Mouse (Mus musculus) CH12.LX (cell line): ENCODE results near the gene Gmds. TPM values are rescaled to one million over a fixed set of nuclear protein-coding genes. Genes with fewer than 3 reads are reported as not detected.

ENCODE experiments used
- DNase-seq: peaks from one replicate; pipeline ENCODE4 v3.0.0-alpha.2; 2013; ENCODE audit errors: extremely low read depth
- H3K27ac ChIP-seq: 2 replicates; pipeline ENCODE4 v1.5.1; 2012; ENCODE audit warnings: low read depth, mild to moderate bottlenecking, control low read depth, moderate library complexity; ENCODE audit not compliant: insufficient read depth
- H3K27me3 ChIP-seq: replicated peaks from 2 replicates; pipeline ENCODE3; 2012; ENCODE audit warnings: inconsistent platforms
- H3K36me3 ChIP-seq, 2 experiments: replicated peaks in 1 of 2; 2 replicates each; pipeline versions ENCODE3 to v1.6.1; 2012; ENCODE audit warnings: inconsistent platforms in 1 of 2, low read length in 1 of 2, mild to moderate bottlenecking in 1 of 2, mixed read lengths in 1 of 2, moderate library complexity in 1 of 2; ENCODE audit not compliant: control insufficient read depth in 1 of 2, insufficient read depth in 1 of 2
- H3K4me1 ChIP-seq, 2 experiments: 2 replicates each; pipeline ENCODE4 v1.6.1; 2012; ENCODE audit warnings: inconsistent platforms in 1 of 2, moderate library complexity in 1 of 2; ENCODE audit not compliant: insufficient read depth in 2 of 2, control insufficient read depth in 1 of 2
- H3K4me2 ChIP-seq: 2 replicates; pipeline ENCODE4 v1.6.1; 2012; ENCODE audit warnings: low read depth, mild to moderate bottlenecking, control low read depth; ENCODE audit not compliant: poor library complexity, insufficient read depth, severe bottlenecking
- H3K4me3 ChIP-seq, 3 experiments: fragments of 150-350 bp in 1 of 3; sonication (generic) in 1 of 3; replicated peaks in 1 of 3; 2 replicates each; pipeline versions ENCODE3 to v1.5.1; 2011 to 2012; ENCODE audit warnings: low read depth in 2 of 3, low read length in 2 of 3, mild to moderate bottlenecking in 2 of 3, moderate library complexity in 2 of 3, control low read depth in 1 of 3, improper control_type of control experiment in 1 of 3, inconsistent platforms in 1 of 3, mixed read lengths in 1 of 3; ENCODE audit not compliant: poor library complexity in 1 of 3
- H3K79me2 ChIP-seq: replicated peaks from 2 replicates; pipeline ENCODE4 v1.6.1; 2012; ENCODE audit warnings: mild to moderate bottlenecking, moderate library complexity; ENCODE audit not compliant: control insufficient read depth, poor library complexity, insufficient read depth, severe bottlenecking; ENCODE audit errors: extremely low read depth
- H3K9ac ChIP-seq: 2 replicates; pipeline ENCODE4 v1.6.1; 2012; ENCODE audit warnings: low read depth, mild to moderate bottlenecking, control low read depth, moderate library complexity; ENCODE audit not compliant: insufficient read depth
- H3K9me3 ChIP-seq: replicated peaks from 2 replicates; pipeline ENCODE3; 2012; ENCODE audit warnings: low read length, inconsistent platforms, mixed read lengths
- BHLHE40 ChIP-seq: IDR thresholded peaks from 2 replicates; pipeline ENCODE4 v1.6.1; 2011; ENCODE audit warnings: mild to moderate bottlenecking, low read depth, low read length, improper control_type of control experiment
- CHD1 ChIP-seq: IDR thresholded peaks from 2 replicates; pipeline ENCODE4 v1.6.1; 2012; ENCODE audit warnings: low read depth, low read length, improper control_type of control experiment, inconsistent platforms
- CHD2 ChIP-seq: IDR thresholded peaks from 2 replicates; pipeline ENCODE4 v1.6.1; 2011; ENCODE audit warnings: low read length, improper control_type of control experiment
- CTCF ChIP-seq, 2 experiments: IDR thresholded peaks in 1 of 2; conservative IDR thresholded peaks in 1 of 2; 2 replicates each; pipeline ENCODE4 v1.5.1; 2011 to 2012; ENCODE audit warnings: low read depth in 2 of 2, low read length in 2 of 2, improper control_type of control experiment in 1 of 2, inconsistent platforms in 1 of 2, mild to moderate bottlenecking in 1 of 2, moderate library complexity in 1 of 2
- E2F4 ChIP-seq: IDR thresholded peaks from 2 replicates; pipeline ENCODE4 v1.6.1; 2011; ENCODE audit warnings: low read depth, low read length, improper control_type of control experiment; ENCODE audit not compliant: insufficient replicate concordance
- ELF1 ChIP-seq: IDR thresholded peaks from 2 replicates; pipeline ENCODE4 v1.6.1; 2014; ENCODE audit warnings: low read depth, mild to moderate bottlenecking, inconsistent platforms, low read length, improper control_type of control experiment
- EP300 ChIP-seq: IDR thresholded peaks from 2 replicates; pipeline ENCODE4 v1.6.1; 2011; ENCODE audit warnings: low read length, improper control_type of control experiment
- ETS1 ChIP-seq: conservative IDR thresholded peaks from 2 replicates; pipeline ENCODE4 v1.6.1; 2012; ENCODE audit warnings: low read depth, mild to moderate bottlenecking, inconsistent platforms, low read length, improper control_type of control experiment, moderate library complexity
- GABPA ChIP-seq: IDR thresholded peaks from 2 replicates; pipeline ENCODE4 v1.6.1; 2012; ENCODE audit warnings: low read depth, low read length, improper control_type of control experiment, inconsistent platforms; ENCODE audit not compliant: insufficient replicate concordance
- HCFC1 ChIP-seq: IDR thresholded peaks from 2 replicates; pipeline ENCODE4 v1.6.1; 2012; ENCODE audit warnings: low read depth, mild to moderate bottlenecking, inconsistent platforms, low read length, improper control_type of control experiment
- IRF4 ChIP-seq: IDR thresholded peaks from 2 replicates; pipeline ENCODE4 v1.6.1; 2014; ENCODE audit warnings: low read depth, mild to moderate bottlenecking, inconsistent platforms, low read length, improper control_type of control experiment
- JUN ChIP-seq: IDR thresholded peaks from 2 replicates; pipeline ENCODE4 v1.6.1; 2011; ENCODE audit warnings: low read depth, mild to moderate bottlenecking, low read length, improper control_type of control experiment, moderate library complexity; ENCODE audit not compliant: insufficient read depth
- JUND ChIP-seq: conservative IDR thresholded peaks from 2 replicates; pipeline ENCODE4 v1.6.1; 2011; ENCODE audit warnings: low read depth, low read length, improper control_type of control experiment
- KAT2A ChIP-seq: IDR thresholded peaks from 2 replicates; pipeline ENCODE4 v1.6.1; 2012; ENCODE audit warnings: low read length, improper control_type of control experiment, inconsistent platforms; ENCODE audit not compliant: insufficient replicate concordance
- MAFK ChIP-seq: IDR thresholded peaks from 2 replicates; pipeline ENCODE4 v1.6.1; 2011; ENCODE audit warnings: low read length, improper control_type of control experiment; ENCODE audit not compliant: insufficient replicate concordance
- MAX ChIP-seq: IDR thresholded peaks from 2 replicates; pipeline ENCODE4 v1.6.1; 2011; ENCODE audit warnings: low read length, improper control_type of control experiment
- MAZ ChIP-seq: IDR thresholded peaks from 2 replicates; pipeline ENCODE4 v1.6.1; 2012; ENCODE audit warnings: low read depth, mild to moderate bottlenecking, inconsistent platforms, low read length, improper control_type of control experiment, moderate library complexity
- MEF2A ChIP-seq: IDR thresholded peaks from 2 replicates; pipeline ENCODE4 v1.6.1; 2014; ENCODE audit warnings: low read depth, mild to moderate bottlenecking, inconsistent platforms, low read length, improper control_type of control experiment, borderline replicate concordance
- MXI1 ChIP-seq: IDR thresholded peaks from 2 replicates; pipeline ENCODE4 v1.6.1; 2011; ENCODE audit warnings: mild to moderate bottlenecking, low read depth, low read length, improper control_type of control experiment
- MYC ChIP-seq: IDR thresholded peaks from 2 replicates; pipeline ENCODE4 v1.6.1; 2011; ENCODE audit warnings: low read depth, mild to moderate bottlenecking, improper control_type of control experiment, low read length
- NELFE ChIP-seq: IDR thresholded peaks from 2 replicates; pipeline ENCODE4 v1.6.1; 2011; ENCODE audit warnings: low read depth, low read length, improper control_type of control experiment
- NRF1 ChIP-seq: IDR thresholded peaks from 2 replicates; pipeline ENCODE4 v1.6.1; 2014; ENCODE audit warnings: low read depth, mild to moderate bottlenecking, inconsistent platforms, low read length, improper control_type of control experiment, moderate library complexity
- PAX5 ChIP-seq: IDR thresholded peaks from 2 replicates; pipeline ENCODE4 v1.6.1; 2012; ENCODE audit warnings: low read length, inconsistent platforms, mixed read lengths
- POLR2A ChIP-seq: IDR thresholded peaks from 2 replicates; pipeline ENCODE4 v1.6.1; 2011; ENCODE audit warnings: low read depth, mild to moderate bottlenecking, improper control_type of control experiment, low read length
- POLR2AphosphoS2 ChIP-seq: IDR thresholded peaks from 2 replicates; pipeline ENCODE4 v1.6.1; 2011; ENCODE audit warnings: low read depth, low read length, improper control_type of control experiment
- RAD21 ChIP-seq: IDR thresholded peaks from 2 replicates; pipeline ENCODE4 v1.6.1; 2011; ENCODE audit warnings: low read depth, mild to moderate bottlenecking, low read length, improper control_type of control experiment, moderate library complexity
- RCOR1 ChIP-seq: conservative IDR thresholded peaks from 2 replicates; pipeline ENCODE4 v1.6.1; 2012; ENCODE audit warnings: low read depth, mild to moderate bottlenecking, inconsistent platforms, low read length, improper control_type of control experiment
- SIN3A ChIP-seq: IDR thresholded peaks from 2 replicates; pipeline ENCODE4 v1.6.1; 2012; ENCODE audit warnings: low read length, improper control_type of control experiment, inconsistent platforms
- SMC3 ChIP-seq: IDR thresholded peaks from 2 replicates; pipeline ENCODE4 v1.6.1; 2011; ENCODE audit warnings: low read depth, low read length, improper control_type of control experiment
- TBP ChIP-seq: conservative IDR thresholded peaks from 2 replicates; pipeline ENCODE4 v1.6.1; 2011; ENCODE audit warnings: low read depth, low read length, improper control_type of control experiment
- TCF12 ChIP-seq: IDR thresholded peaks from 2 replicates; pipeline ENCODE4 v1.6.1; 2014; ENCODE audit warnings: low read depth, mild to moderate bottlenecking, inconsistent platforms, low read length, improper control_type of control experiment
- UBTF ChIP-seq: IDR thresholded peaks from 2 replicates; pipeline ENCODE4 v1.6.1; 2012; ENCODE audit warnings: low read depth, mild to moderate bottlenecking, inconsistent platforms, low read length, improper control_type of control experiment, moderate library complexity
- USF1 ChIP-seq: IDR thresholded peaks from 2 replicates; pipeline ENCODE4 v1.6.1; 2014; ENCODE audit warnings: low read depth, mild to moderate bottlenecking, inconsistent platforms, low read length, improper control_type of control experiment
- USF2 ChIP-seq: conservative IDR thresholded peaks from 2 replicates; pipeline ENCODE4 v1.6.1; 2011; ENCODE audit warnings: low read depth, low read length, improper control_type of control experiment
- ZC3H11A ChIP-seq: IDR thresholded peaks from 2 replicates; pipeline ENCODE4 v1.6.1; 2012; ENCODE audit warnings: low read depth, mild to moderate bottlenecking, inconsistent platforms, low read length, improper control_type of control experiment
- ZKSCAN1 ChIP-seq: IDR thresholded peaks from 2 replicates; pipeline ENCODE4 v1.6.1; 2012; ENCODE audit warnings: low read depth, inconsistent platforms, low read length, improper control_type of control experiment, borderline replicate concordance
- ZMIZ1 ChIP-seq: IDR thresholded peaks from 2 replicates; pipeline ENCODE4 v1.6.1; 2012; ENCODE audit warnings: low read depth, mild to moderate bottlenecking, inconsistent platforms, low read length, improper control_type of control experiment
- ZNF384 ChIP-seq: IDR thresholded peaks from 2 replicates; pipeline ENCODE4 v1.6.1; 2012; ENCODE audit warnings: low read depth, low read length, improper control_type of control experiment, inconsistent platforms
- dilution Hi-C: fragments of 300-500 bp; cut with MboI; formaldehyde crosslinking; loops from 2 replicates; pipeline ENCODE4 v1.14.3; 2020; ENCODE audit warnings: low sequenced_read_pairs; ENCODE audit not compliant: extremely low pct_unique_long_range_greater_than_20kb, extremely low pct_ligation_motif_present
- in situ Hi-C: fragments of 300-500 bp; cut with MboI; formaldehyde crosslinking; loops from 3 replicates; pipeline ENCODE4 v1.14.3; 2019; ENCODE audit warnings: low sequenced_read_pairs, low pct_ligation_motif_present, low pct_unique_long_range_greater_than_20kb, mixed read lengths
- polyA plus RNA-seq: library from polyadenylated mRNA; unstranded; fragments of >175 nt; gene quantifications from 2 replicates; pipeline ENCODE4 v1.2.1, GENCODE M21; 2012; ENCODE audit warnings: low read depth; ENCODE audit not compliant: insufficient read length
- total RNA-seq, 2 experiments: library from RNA; depleted of rRNA; stranded (reverse); fragments of 300-350 nt in 1 of 2; fragments of >200 nt in 1 of 2; gene quantifications; 2 replicates each; pipeline ENCODE4 v1.2.3; 2012 to 2014

The Gmds gene
- total RNA-seq (2012; rRNA removed), result 11.0 and 12.3 TPM in 2 replicates
- 15.1 and 18.2 TPM in 2 replicates for total RNA-seq (2014; rRNA removed)
- polyA plus RNA-seq, result 17.0 and 19.3 TPM in 2 replicates

- H3K27ac ChIP-seq, result no peak within 1 kb of the TSS
- dilution Hi-C loops, result no loop called here
- TF ChIP-seq MAX, result no peak; the same call in 1 of the 2 replicates
- TF ChIP-seq KAT2A, result 0 out of 2 replicates have a peak, but pooled peaks have one; percentile 44
- no peak for TF ChIP-seq ZNF384
- no peak for TF ChIP-seq GABPA
- TF ChIP-seq USF1, result no peak
- peak; percentile 65 for TF ChIP-seq TCF12
- TF ChIP-seq E2F4, result no peak
- TF ChIP-seq ZKSCAN1, result no peak
- TF ChIP-seq CHD1, result no peak
- TF ChIP-seq NELFE, result no peak; the same call in 1 of the 2 replicates
- no peak for TF ChIP-seq CHD2
- TF ChIP-seq USF2, result no peak
- peak; percentile 75 for TF ChIP-seq SIN3A
- TF ChIP-seq PAX5, result no peak
- TF ChIP-seq ELF1, result peak; percentile 55; the same call in 1 of the 2 replicates
- no peak for TF ChIP-seq UBTF
- TF ChIP-seq JUN, result no peak
- TF ChIP-seq ZC3H11A, result no peak
- TF ChIP-seq MAFK, result no peak
- no peak for TF ChIP-seq EP300
- no peak for TF ChIP-seq MYC
- no peak for TF ChIP-seq MEF2A
- TF ChIP-seq NRF1, result peak; percentile 55
- TF ChIP-seq RAD21, result no peak
- no peak for TF ChIP-seq IRF4
- TF ChIP-seq POLR2AphosphoS2, result no peak
- TF ChIP-seq TBP, result 0 out of 2 replicates have a peak, but pooled peaks have one; percentile 42
- TF ChIP-seq MAZ, result peak; percentile 47; the same call in 1 of the 2 replicates
- no peak for TF ChIP-seq JUND
- TF ChIP-seq RCOR1, result no peak
- TF ChIP-seq HCFC1, result peak; percentile 42; the same call in 1 of the 2 replicates
- no peak for TF ChIP-seq SMC3
- TF ChIP-seq CTCF (conservative IDR thresholded peaks at IDR 0.05 in 1 of 2, IDR thresholded peaks at IDR 0.05 in 1 of 2; ENCODE audit: low read depth in 2 of 2, low read length in 2 of 2), result no peak
- 0 out of 2 replicates have a peak, but pooled peaks have one; percentile 21 for TF ChIP-seq ETS1
- peak; percentile 87 for TF ChIP-seq POLR2A
- TF ChIP-seq ZMIZ1, result peak; percentile 73; the same call in 1 of the 2 replicates
- peak; percentile 69 for TF ChIP-seq MXI1
- TF ChIP-seq BHLHE40, result no peak
- TF ChIP-seq, all 38 proteins: peak for 12
These were observed at the start of gene Gmds for GRCm38 (mm10) chr13:32338513-32339365. Gene Gmds (minus strand): TSS chr13:32338740.

More at GRCm38 (mm10) chr13:32338513-32339365, at the start of gene Gmds:
- Histone ChIP-seq H3K9me3 (no peaks in the 10 kb centered on the region), H3K9ac (peak within 1 kb of the TSS; percentile 94), H3K4me2 (peak within 1 kb of the TSS; percentile 91), H3K36me3 (peaks cover 0 to 1% of the 10 kb centered on the region in 2 experiments), H3K4me3 (peak within 1 kb of the TSS; percentile 65 to 91 (median 81)), H3K27me3 (no peaks in the 10 kb centered on the region), H3K4me1 (peaks cover 8 to 20% of the 10 kb centered on the region in 2 experiments), H3K79me2 (no peaks in the 10 kb centered on the region; the same call in 1 of the 2 replicates)
- peak; percentile 90 for DNase-seq
- in situ Hi-C loops, result no loop called here
